Mouse (Mus musculus) cerebellum, adult 2 months (tissue): ENCODE measurements around the gene Ift20. TPM values are rescaled to one million over a fixed set of nuclear protein-coding genes. Genes with fewer than 3 reads are reported as not detected.

ENCODE experiments used
- DNase-seq, 2 experiments: peaks; one replicate each; pipeline ENCODE4 v3.0.0; 2021
- H3K27ac ChIP-seq: fragments of 200-500 bp; 2 replicates; pipeline ENCODE4 v1.5.1; 2012; ENCODE audit warnings: low read length, control low read depth, inconsistent platforms; ENCODE audit not compliant: insufficient read depth
- H3K27me3 ChIP-seq: fragments of 200-500 bp; 2 replicates; pipeline ENCODE4 v1.6.1; 2012; ENCODE audit warnings: inconsistent platforms, mild to moderate bottlenecking, low read length, moderate library complexity; ENCODE audit not compliant: control insufficient read depth, insufficient read depth
- H3K4me1 ChIP-seq: fragments of 200-500 bp; 2 replicates; pipeline ENCODE4 v1.6.1; 2011; ENCODE audit warnings: low read length; ENCODE audit not compliant: control insufficient read depth, insufficient read depth
- H3K4me3 ChIP-seq: fragments of 200-500 bp; replicated peaks from 2 replicates; pipeline ENCODE3; 2011; ENCODE audit warnings: mild to moderate bottlenecking, low read depth, low read length, control low read depth; ENCODE audit not compliant: insufficient read depth
- CTCF ChIP-seq: fragments of 200-500 bp; IDR thresholded peaks from 2 replicates; pipeline ENCODE4 v1.5.1; 2011; ENCODE audit warnings: low read depth, mild to moderate bottlenecking, control low read depth, low read length, moderate library complexity, borderline replicate concordance; ENCODE audit not compliant: insufficient read depth
- POLR2A ChIP-seq: fragments of 200-500 bp; IDR thresholded peaks from 2 replicates; pipeline ENCODE4 v1.6.1; 2011; ENCODE audit warnings: low read length, control low read depth, borderline replicate concordance; ENCODE audit not compliant: insufficient read depth
- WGBS: fragments of 180-500 bp; shearing (Covaris S2); methylation state at CpG from one replicate; pipeline ENCODE4 v1.1.7; 2018; 5-methylcytosine and 5-hydroxymethylcytosine counted together
- polyA plus RNA-seq: library from polyadenylated mRNA; depleted of rRNA; stranded (reverse); fragments of >200 nt; gene quantifications from 2 replicates; pipeline ENCODE4 v1.2.3, GENCODE M21; 2012; rRNA removed

Gene Ift20
- polyA plus RNA-seq = 83.7 and 91.8 TPM in 2 replicates

DNA sequence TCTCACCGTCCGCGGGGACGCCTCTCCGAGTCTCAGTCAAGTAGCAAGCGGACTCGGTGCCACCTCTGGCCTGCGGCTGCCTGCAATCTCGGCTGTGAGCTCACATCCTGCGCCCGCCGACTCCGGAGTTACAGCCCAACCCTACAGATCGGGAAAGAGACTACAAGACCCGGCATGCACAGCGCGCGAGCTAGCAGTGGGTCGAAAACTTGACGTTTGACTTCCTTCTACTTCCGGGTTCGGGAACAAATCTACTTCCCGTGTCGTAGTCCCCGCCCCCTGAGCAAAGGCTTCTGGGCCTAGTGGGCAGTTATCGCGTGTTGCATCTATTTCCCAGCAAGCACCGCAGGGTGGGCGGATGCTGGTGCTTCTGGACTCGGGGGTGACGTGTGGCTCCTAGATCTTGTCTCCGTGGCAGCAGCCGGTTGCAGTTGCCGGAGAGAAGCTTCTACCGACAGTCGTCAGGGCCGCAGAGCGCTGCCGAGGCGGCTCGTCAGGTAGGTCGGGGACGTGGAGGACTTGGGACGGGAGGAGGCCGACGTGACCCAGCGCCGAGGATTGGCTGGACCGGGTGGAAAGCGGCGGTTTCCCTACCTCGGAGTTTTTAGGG lies at the start of gene Ift20, which contains the start of gene Tnfaip1:
Gene Ift20 (plus strand): TSS at position 282 of the 610 bp plus-strand sequence.
Gene Tnfaip1 (minus strand): TSS at position 253 of the 610 bp plus-strand sequence.
- under 1% methylated on average over 52 of the region's 52 CpGs for WGBS
- peak; percentile 96 to 99 for DNase-seq
- peak within 1 kb of the TSS; percentile 19 for H3K27ac ChIP-seq
- no peaks in the 10 kb centered on the region for H3K27me3 ChIP-seq
- TF ChIP-seq CTCF (no peak), POLR2A (peak; percentile 70)
- peak within 1 kb of the TSS; percentile 81 for H3K4me3 ChIP-seq
- 0 out of 2 replicates have a peak, but pooled peaks cover 6% of the 10 kb centered on the region for H3K4me1 ChIP-seq

DNA sequence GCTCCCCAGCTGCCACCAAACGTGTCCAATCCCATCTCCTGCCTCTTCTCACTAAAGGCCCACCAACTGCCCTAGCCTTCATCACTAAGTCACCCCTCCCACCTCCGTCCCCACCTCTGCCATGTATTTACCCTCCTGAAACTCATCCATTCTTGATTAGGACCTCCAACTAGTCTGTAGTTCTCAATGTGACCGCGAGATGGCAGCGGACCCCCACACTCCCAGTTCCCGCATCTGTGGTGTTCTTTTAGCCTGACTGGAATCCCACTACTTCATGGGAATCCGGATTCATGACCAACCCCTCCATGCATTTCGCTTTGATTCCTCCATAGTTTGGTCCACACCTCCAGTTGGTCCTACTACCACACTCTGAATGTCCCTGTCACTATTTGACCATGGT lies 48.0 kb upstream of the Ift20 start:
- TF ChIP-seq POLR2A (no peak), CTCF (peak; percentile 96)

DNA sequence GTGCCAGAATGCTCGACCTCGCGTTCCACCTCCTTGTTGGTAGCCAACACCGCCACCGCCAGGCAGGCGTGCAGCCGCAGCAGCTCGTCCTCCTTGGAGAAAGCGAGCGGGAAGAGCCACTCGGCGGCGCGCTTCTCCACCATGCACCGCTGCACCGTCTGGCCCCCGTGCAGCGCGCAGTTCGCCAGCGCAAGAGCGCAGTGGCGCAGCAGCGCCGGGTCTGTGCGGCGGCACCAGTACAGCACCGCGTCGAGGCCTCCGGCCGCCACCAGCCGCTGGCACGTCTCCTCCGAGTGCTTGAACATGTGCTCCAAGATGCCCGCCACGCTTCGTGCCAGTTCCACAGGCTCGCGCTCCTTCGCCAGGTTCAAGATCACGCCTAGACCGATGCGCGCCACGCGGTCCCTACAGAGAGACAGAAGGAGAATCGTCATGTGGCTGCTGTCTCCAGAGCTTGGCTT lies 45.4 kb upstream of the Ift20 start:
- Histone ChIP-seq H3K27ac (no peak overlapping the region), H3K4me3 (peak overlapping the region; percentile 48), H3K27me3 (no peaks in the 10 kb centered on the region), H3K4me1 (peaks cover 3% of the 10 kb centered on the region; the same call in 1 of the 2 replicates)
- 2% methylated on average over 48 of the region's 48 CpGs for WGBS
- TF ChIP-seq CTCF (peak; percentile 23; the same call in 1 of the 2 replicates), POLR2A (peak; percentile 26; the same call in 1 of the 2 replicates)
- DNase-seq = peak; percentile 73 to 74

More for the DNA sequence above, 48.0 kb upstream of the Ift20 start:
- no peak overlapping the region for H3K4me3 ChIP-seq
- H3K27me3 ChIP-seq = no peaks in the 10 kb centered on the region
- WGBS = 2% methylated on average over 8 of the region's 8 CpGs
- H3K27ac ChIP-seq = no peak overlapping the region
- no peaks in the 10 kb centered on the region for H3K4me1 ChIP-seq
- DNase-seq = peak; percentile 74 to 88

DNA sequence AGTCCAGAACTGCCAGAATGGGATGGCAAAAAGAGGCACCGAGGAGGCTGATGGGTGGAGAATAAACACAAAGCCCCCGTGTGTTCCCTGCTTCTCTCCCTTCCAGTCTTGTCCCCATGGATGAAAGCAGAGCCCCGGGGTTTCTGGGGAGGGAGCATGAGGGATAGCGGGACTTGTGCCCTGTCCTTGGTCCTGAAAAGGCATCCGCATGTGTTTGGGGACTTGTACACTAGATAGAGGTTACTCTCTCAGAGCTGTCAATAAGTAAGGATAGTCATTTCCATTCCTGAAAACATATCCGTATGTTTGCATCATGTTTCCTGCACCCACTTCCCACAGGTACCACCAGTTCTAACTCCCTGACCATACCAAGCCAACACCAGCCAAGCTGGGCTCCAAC lies 40.3 kb upstream of the Ift20 start:
- peak in 1 of 2 experiments; percentile 39 for DNase-seq
- WGBS = 16% methylated on average over 6 of the region's 6 CpGs
- Histone ChIP-seq H3K27me3 (no peaks in the 10 kb centered on the region), H3K27ac (no peak overlapping the region), H3K4me3 (peak overlapping the region; percentile 77), H3K4me1 (peaks cover 3% of the 10 kb centered on the region; the same call in 1 of the 2 replicates)
- TF ChIP-seq CTCF (no peak), POLR2A (no peak)

DNA sequence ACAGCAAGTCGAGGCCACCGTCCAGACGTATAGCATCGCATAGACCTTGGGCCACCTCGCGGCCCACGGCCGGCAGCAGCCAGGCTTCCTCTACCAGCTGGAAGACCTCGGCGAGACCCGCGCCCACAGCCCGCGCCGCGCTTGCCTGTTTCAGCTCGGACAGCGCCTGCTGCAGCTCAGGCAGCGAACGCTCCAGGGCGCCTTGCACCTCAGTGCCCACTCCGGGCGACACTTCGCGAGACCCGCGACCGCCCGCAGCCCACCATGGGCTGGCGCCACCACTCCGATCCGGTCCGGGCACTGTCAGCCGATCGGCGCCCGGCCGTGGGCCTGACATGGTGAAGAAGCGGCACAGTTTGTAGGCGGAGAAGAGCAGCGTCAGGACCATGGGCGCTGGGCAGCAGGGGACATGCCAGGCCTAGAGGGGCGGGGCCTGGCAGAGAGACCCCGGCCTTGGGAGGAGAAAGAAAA lies 39.1 kb upstream of the Ift20 start:
- peak; percentile 71 to 76 for DNase-seq
- TF ChIP-seq CTCF = no peak
- no peak for TF ChIP-seq POLR2A
- WGBS = under 1% methylated on average over 44 of the region's 44 CpGs
- Histone ChIP-seq H3K27me3 (no peaks in the 10 kb centered on the region), H3K4me3 (peak overlapping the region; percentile 77), H3K27ac (peak overlapping the region; percentile 75), H3K4me1 (peaks cover 3% of the 10 kb centered on the region; the same call in 1 of the 2 replicates)

DNA sequence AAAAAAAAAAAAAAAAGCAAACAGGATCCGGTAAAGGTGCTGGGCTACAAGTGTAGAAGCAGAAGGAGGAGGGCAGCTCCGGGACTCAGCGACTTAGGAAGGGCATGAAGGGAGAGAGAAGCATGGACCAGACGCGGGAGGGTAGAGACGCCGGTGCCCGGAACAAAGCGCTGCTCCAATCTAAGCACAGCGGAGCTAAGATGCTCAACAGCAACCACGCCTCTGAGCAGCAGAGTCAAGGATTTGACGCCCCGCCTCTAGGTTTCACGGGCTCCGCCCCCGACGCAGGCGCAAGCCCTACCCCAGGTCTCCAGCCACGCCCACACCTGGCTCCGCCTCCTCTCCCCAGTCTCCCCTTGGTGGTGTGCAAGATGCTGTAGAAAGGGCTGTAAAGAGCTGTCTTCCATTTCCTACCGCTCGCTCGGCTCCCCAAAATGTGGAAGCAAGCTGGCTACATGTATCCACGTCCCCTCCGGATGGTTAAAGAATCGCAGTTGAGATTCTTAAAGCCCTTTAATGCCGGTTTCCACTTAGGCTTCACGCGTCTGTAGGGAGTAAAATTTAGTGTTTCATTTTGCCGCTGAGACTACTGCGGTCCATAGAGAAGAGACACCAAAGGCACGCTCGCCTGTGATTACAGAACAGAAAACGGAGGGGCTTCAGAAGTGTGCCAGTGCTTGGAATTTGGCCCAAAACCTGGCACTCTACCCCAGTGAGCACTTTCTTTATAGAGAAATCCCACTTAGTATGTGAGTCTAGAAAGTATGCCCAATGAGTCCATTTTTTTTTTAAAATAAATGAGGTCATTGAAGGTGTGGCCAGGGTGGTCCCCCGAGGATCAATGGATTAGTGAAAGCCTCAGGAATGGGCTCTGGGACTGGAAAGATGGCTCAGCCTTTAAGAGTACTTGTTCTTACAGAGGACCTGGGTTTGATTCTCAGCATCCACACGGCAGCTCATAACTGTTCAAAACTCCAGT lies 38.3 kb upstream of the Ift20 start, which contains the start of gene Sarm1:
Gene Sarm1 (minus strand): TSS at position 211 of the 979 bp plus-strand sequence.
- peak within 1 kb of the TSS; percentile 77 for H3K4me3 ChIP-seq
- peak; percentile 98 for DNase-seq
- H3K27ac ChIP-seq = peak within 1 kb of the TSS; percentile 75
- H3K27me3 ChIP-seq = no peaks in the 10 kb centered on the region
- TF ChIP-seq CTCF = no peak
- peak; percentile 94 for TF ChIP-seq POLR2A
- 2% methylated on average over 36 of the region's 36 CpGs for WGBS
- peaks cover 8% of the 10 kb centered on the region; the same call in 1 of the 2 replicates for H3K4me1 ChIP-seq

DNA sequence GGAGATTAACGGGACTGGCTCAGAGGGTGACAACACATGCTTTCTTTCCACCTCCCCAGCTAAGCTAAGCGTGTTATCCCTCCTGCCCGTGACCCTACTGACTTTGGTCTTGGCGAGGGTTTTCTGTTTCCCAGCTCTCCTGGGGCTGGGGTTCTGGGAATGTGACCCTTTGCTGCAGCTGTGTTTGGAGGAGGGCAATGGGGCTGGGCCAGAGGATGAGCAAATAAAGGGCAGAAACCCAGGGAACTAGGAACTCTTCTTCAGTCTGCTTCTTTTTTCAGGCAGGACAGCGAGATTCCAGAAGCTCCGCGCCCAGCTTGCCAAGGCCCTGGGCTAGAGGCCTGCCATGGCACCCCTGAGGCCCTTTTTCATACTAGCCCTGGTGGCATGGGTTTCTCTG lies 37.2 kb upstream of the Ift20 start, which contains the start of gene Vtn:
Gene Vtn (plus strand): TSS at position 88 of the 400 bp plus-strand sequence.
- Histone ChIP-seq H3K4me1 (peaks cover 17% of the 10 kb centered on the region), H3K27ac (peak within 1 kb of the TSS; percentile 66), H3K27me3 (no peaks in the 10 kb centered on the region), H3K4me3 (peak within 1 kb of the TSS; percentile 77)
- DNase-seq = no peak
- no peak for TF ChIP-seq CTCF
- TF ChIP-seq POLR2A = no peak
- WGBS = 72% methylated on average over 7 of the region's 7 CpGs
